Mouse (Mus musculus): ENCODE results near the gene Ubc. TPM values are rescaled to one million over a fixed set of nuclear protein-coding genes. Genes with fewer than 3 reads are reported as not detected.

Gene Ubc
- polyA plus RNA-seq, 1 experiment from 2014 or later, result 966 TPM

GRCm38 (mm10) chr5:125364851-125365429, 25.1 kb downstream of the Ubc start:
- Histone ChIP-seq H3K36me3 (no peaks in the 10 kb centered on the region), H3K9me3 (no peaks in the 10 kb centered on the region), H3K4me3 (no peak overlapping the region), H3K27ac (no peak overlapping the region), H3K4me1 (no peaks in the 10 kb centered on the region), H3K27me3 (ENCODE audit: insufficient read depth, poor library complexity, severe bottlenecking) (no peaks in the 10 kb centered on the region)
- 56% methylated on average over 4 of the region's 4 CpGs for WGBS
- DNase-seq (ENCODE audit: low spot score), result no peak

- H3K9me3 ChIP-seq, result no peaks in the 10 kb centered on the region
- H3K4me1 ChIP-seq, result no peaks in the 10 kb centered on the region
- no peak overlapping the region for H3K4me3 ChIP-seq
- H3K36me3 ChIP-seq, result no peaks in the 10 kb centered on the region
- H3K27ac ChIP-seq, result no peak overlapping the region
- 56% methylated on average over 7 of the region's 7 CpGs for WGBS
- DNase-seq (ENCODE audit: low spot score), result no peak
- H3K27me3 ChIP-seq (ENCODE audit: insufficient read depth, poor library complexity, severe bottlenecking), result no peaks in the 10 kb centered on the region
These were observed 26.1 kb downstream of the Ubc start for GRCm38 (mm10) chr5:125363894-125364293.

- H3K27me3 ChIP-seq (ENCODE audit: insufficient read depth, poor library complexity, severe bottlenecking), result no peaks in the 10 kb centered on the region
- DNase-seq (ENCODE audit: low spot score), result no peak
- H3K36me3 ChIP-seq, result no peaks in the 10 kb centered on the region
- no peaks in the 10 kb centered on the region for H3K9me3 ChIP-seq
- H3K4me1 ChIP-seq, result peaks cover 8% of the 10 kb centered on the region
- no peak overlapping the region for H3K4me3 ChIP-seq
- no peak overlapping the region for H3K27ac ChIP-seq
- 81% methylated on average over 16 of the region's 16 CpGs for WGBS
These were observed 29.0 kb downstream of the Ubc start for GRCm38 (mm10) chr5:125360981-125361510.

- DNase-seq (ENCODE audit: low spot score), result no peak
- Histone ChIP-seq H3K36me3 (no peaks in the 10 kb centered on the region), H3K4me3 (no peak overlapping the region), H3K9me3 (no peaks in the 10 kb centered on the region), H3K27ac (no peak overlapping the region), H3K27me3 (ENCODE audit: insufficient read depth, poor library complexity, severe bottlenecking) (no peaks in the 10 kb centered on the region), H3K4me1 (peaks cover 13% of the 10 kb centered on the region)
- 80% methylated on average over 9 of the region's 9 CpGs for WGBS
These were observed 29.4 kb downstream of the Ubc start for GRCm38 (mm10) chr5:125360566-125360965.

GRCm38 (mm10) chr5:125358270-125358608, 31.8 kb downstream of the Ubc start:
- 68% methylated on average over 5 of the region's 5 CpGs for WGBS
- Histone ChIP-seq H3K36me3 (no peaks in the 10 kb centered on the region), H3K27ac (peak overlapping the region; percentile 67; the same call in 1 of the 2 replicates), H3K4me3 (no peak overlapping the region), H3K4me1 (peaks cover 20% of the 10 kb centered on the region), H3K27me3 (ENCODE audit: insufficient read depth, poor library complexity, severe bottlenecking) (no peaks in the 10 kb centered on the region), H3K9me3 (0 out of 2 replicates have a peak, but pooled peaks cover under 1% of the 10 kb centered on the region)
- DNase-seq (ENCODE audit: low spot score), result no peak

- no peaks in the 10 kb centered on the region for H3K27me3 ChIP-seq (ENCODE audit: insufficient read depth, poor library complexity, severe bottlenecking)
- peaks cover 20% of the 10 kb centered on the region for H3K4me1 ChIP-seq
- H3K4me3 ChIP-seq, result no peak overlapping the region
- no peak for DNase-seq (ENCODE audit: low spot score)
- H3K9me3 ChIP-seq, result peaks cover 5% of the 10 kb centered on the region; the same call in 1 of the 2 replicates
- 75% methylated on average over 12 of the region's 12 CpGs for WGBS
- H3K36me3 ChIP-seq, result no peaks in the 10 kb centered on the region
- peak overlapping the region; percentile 67; the same call in 1 of the 2 replicates for H3K27ac ChIP-seq
These were observed 32.3 kb downstream of the Ubc start for GRCm38 (mm10) chr5:125357543-125358269.

GRCm38 (mm10) chr5:125355650-125356049, 34.4 kb downstream of the Ubc start:
- Histone ChIP-seq H3K9me3 (peaks cover 5% of the 10 kb centered on the region; the same call in 1 of the 2 replicates), H3K27me3 (ENCODE audit: insufficient read depth, poor library complexity, severe bottlenecking) (no peaks in the 10 kb centered on the region), H3K4me1 (peaks cover 25% of the 10 kb centered on the region), H3K27ac (0 out of 2 replicates have a peak overlapping the region, but pooled peaks have one; percentile 11), H3K4me3 (no peak overlapping the region), H3K36me3 (no peaks in the 10 kb centered on the region)
- 29% methylated on average over 7 of the region's 7 CpGs for WGBS
- DNase-seq (ENCODE audit: low spot score), result no peak

GRCm38 (mm10) chr5:125354885-125355492, 35.0 kb downstream of the Ubc start:
- Histone ChIP-seq H3K4me1 (peaks cover 25% of the 10 kb centered on the region), H3K36me3 (no peaks in the 10 kb centered on the region), H3K27ac (0 out of 2 replicates have a peak overlapping the region, but pooled peaks have one; percentile 11), H3K9me3 (peaks cover 5% of the 10 kb centered on the region; the same call in 1 of the 2 replicates), H3K27me3 (ENCODE audit: insufficient read depth, poor library complexity, severe bottlenecking) (no peaks in the 10 kb centered on the region), H3K4me3 (no peak overlapping the region)
- DNase-seq (ENCODE audit: low spot score), result no peak
- 52% methylated on average over 7 of the region's 7 CpGs for WGBS

GRCm38 (mm10) chr5:125352781-125353294, 37.2 kb downstream of the Ubc start:
- Histone ChIP-seq H3K27ac (no peak overlapping the region), H3K4me1 (peaks cover 22% of the 10 kb centered on the region), H3K9me3 (peaks cover 5% of the 10 kb centered on the region; the same call in 1 of the 2 replicates), H3K27me3 (ENCODE audit: insufficient read depth, poor library complexity, severe bottlenecking) (no peaks in the 10 kb centered on the region), H3K4me3 (no peak overlapping the region), H3K36me3 (no peaks in the 10 kb centered on the region)
- DNase-seq (ENCODE audit: low spot score), result no peak
- 97% methylated on average over 5 of the region's 5 CpGs for WGBS

- H3K4me3 ChIP-seq, result no peak overlapping the region
- no peaks in the 10 kb centered on the region for H3K27me3 ChIP-seq (ENCODE audit: insufficient read depth, poor library complexity, severe bottlenecking)
- H3K9me3 ChIP-seq, result peaks cover 5% of the 10 kb centered on the region; the same call in 1 of the 2 replicates
- DNase-seq (ENCODE audit: low spot score), result no peak
- H3K4me1 ChIP-seq, result peaks cover 21% of the 10 kb centered on the region
- 90% methylated on average over 5 of the region's 5 CpGs for WGBS
- no peak overlapping the region for H3K27ac ChIP-seq
- no peaks in the 10 kb centered on the region for H3K36me3 ChIP-seq
These were observed 38.1 kb downstream of the Ubc start for GRCm38 (mm10) chr5:125351939-125352338.

GRCm38 (mm10) chr5:125351057-125351456, 38.9 kb downstream of the Ubc start:
- H3K9me3 ChIP-seq, result peaks cover 5% of the 10 kb centered on the region; the same call in 1 of the 2 replicates
- H3K27ac ChIP-seq, result no peak overlapping the region
- H3K4me3 ChIP-seq, result no peak overlapping the region
- H3K27me3 ChIP-seq (ENCODE audit: insufficient read depth, poor library complexity, severe bottlenecking), result no peaks in the 10 kb centered on the region
- no peaks in the 10 kb centered on the region for H3K36me3 ChIP-seq
- peaks cover 20% of the 10 kb centered on the region for H3K4me1 ChIP-seq
- WGBS, result 70% methylated on average over 8 of the region's 8 CpGs
- no peak for DNase-seq (ENCODE audit: low spot score)

GRCm38 (mm10) chr5:125349391-125349790, 40.6 kb downstream of the Ubc start:
- Histone ChIP-seq H3K9me3 (peaks cover 5% of the 10 kb centered on the region; the same call in 1 of the 2 replicates), H3K4me3 (no peak overlapping the region), H3K4me1 (peaks cover 8% of the 10 kb centered on the region), H3K27me3 (ENCODE audit: insufficient read depth, poor library complexity, severe bottlenecking) (no peaks in the 10 kb centered on the region), H3K27ac (no peak overlapping the region), H3K36me3 (no peaks in the 10 kb centered on the region)
- WGBS, result 86% methylated on average over 3 of the region's 3 CpGs
- DNase-seq (ENCODE audit: low spot score), result no peak

- peaks cover 8% of the 10 kb centered on the region for H3K4me1 ChIP-seq
- H3K27me3 ChIP-seq (ENCODE audit: insufficient read depth, poor library complexity, severe bottlenecking), result no peaks in the 10 kb centered on the region
- no peak overlapping the region for H3K27ac ChIP-seq
- peaks cover 5% of the 10 kb centered on the region; the same call in 1 of the 2 replicates for H3K9me3 ChIP-seq
- no peak overlapping the region for H3K4me3 ChIP-seq
- 22% methylated on average over 8 of the region's 8 CpGs for WGBS
- H3K36me3 ChIP-seq, result no peaks in the 10 kb centered on the region
- peak; percentile 91 for DNase-seq (ENCODE audit: low spot score)
These were observed 41.5 kb downstream of the Ubc start for GRCm38 (mm10) chr5:125348487-125348886.

Data from heart, embryonic 10.5 days (tissue).